8 mouse cellular contexts compared by ENCODE assay signal in the genomic region with DNA sequence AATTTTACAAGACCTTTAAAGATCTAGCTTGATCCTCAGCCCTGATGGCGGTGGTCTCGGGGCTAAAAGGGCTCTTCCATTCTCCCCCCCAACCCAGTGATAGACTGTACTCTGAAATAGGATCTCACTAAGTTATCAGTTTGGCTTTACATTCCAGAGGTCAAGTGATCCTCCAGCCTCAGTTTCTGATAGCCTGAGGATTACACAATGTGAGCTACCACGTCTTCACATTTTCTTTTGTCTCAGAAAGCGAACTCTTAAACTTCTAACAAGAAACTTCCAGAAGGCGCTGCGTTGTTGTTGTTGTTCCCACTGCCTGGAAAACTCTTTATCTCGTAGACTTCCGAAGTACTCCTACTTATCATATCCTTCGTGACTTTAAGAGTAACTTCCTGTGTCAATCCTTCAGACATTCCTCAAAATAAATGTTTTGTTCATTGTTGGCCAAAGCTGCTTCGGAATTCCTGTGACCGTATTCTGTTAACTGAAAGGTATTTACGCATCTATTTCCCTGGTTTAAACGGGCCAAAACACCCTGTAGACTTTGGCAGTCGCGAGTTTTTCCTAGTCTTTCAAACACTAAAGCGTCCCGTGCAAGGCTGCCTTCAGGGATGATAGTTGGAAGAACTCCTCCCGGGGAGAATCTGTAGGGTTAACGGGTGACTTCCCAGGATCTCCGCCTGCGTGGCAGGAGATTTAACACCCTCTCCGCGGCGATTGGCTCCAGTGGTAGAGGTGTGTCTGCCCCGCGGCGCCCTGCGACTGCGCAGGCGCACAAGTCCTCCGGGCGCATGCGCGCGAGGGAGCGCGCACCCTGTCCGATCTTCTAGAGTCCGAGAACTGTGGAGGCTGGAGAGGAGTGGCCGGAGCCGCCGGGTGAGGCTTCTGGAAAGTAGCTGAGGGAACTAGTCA. TPM values are rescaled to one million over a fixed set of nuclear protein-coding genes. Genes with fewer than 3 reads are reported as not detected.
DNase-seq lines count a peak whose midpoint lies in the region; ATAC-seq lines count a peak whose summit lies in the region.

A gene (plus strand): TSS at position 786 of the 912 bp plus-strand sequence.

- 3% methylated on average over 42 of the region's 42 CpGs for WGBS in hindbrain, embryonic 14.5 days

- H3K27me3 ChIP-seq in hindbrain, embryonic 14.5 days (ENCODE audit: control insufficient read depth, insufficient read depth, low read length), result no peaks in the 10 kb centered on the region

- peak; percentile 90 for ATAC-seq in hindbrain, embryonic 14.5 days (ENCODE audit: low FRiP score)

- peak within 1 kb of the TSS; percentile 77 for H3K9ac ChIP-seq in hindbrain, embryonic 14.5 days

- no peaks in the 10 kb centered on the region for H3K9me3 ChIP-seq in hindbrain, embryonic 14.5 days (ENCODE audit: control insufficient read depth, low read length)

- peaks cover 18% of the 10 kb centered on the region for H3K4me1 ChIP-seq in hindbrain, embryonic 14.5 days (replicated peaks; ENCODE audit: control insufficient read depth, insufficient read depth, low read length)

- H3K4me2 ChIP-seq in hindbrain, embryonic 14.5 days (replicated peaks), result peak within 1 kb of the TSS; percentile 83

- H3K27ac ChIP-seq in hindbrain, embryonic 14.5 days, result peak within 1 kb of the TSS; percentile 84

- 0 out of 2 replicates have a peak, but pooled peaks cover 5% of the 10 kb centered on the region for H3K36me3 ChIP-seq in hindbrain, embryonic 14.5 days (replicated peaks; ENCODE audit: control insufficient read depth, insufficient read depth)

- DNase-seq in R1 (ENCODE audit: low read depth, low spot score), result peak; percentile 96
- DNase-seq in cerebellum, postnatal 25 days, result peak; percentile 96 to 98
- peak; percentile 85 to 89 for DNase-seq in frontal cortex, postnatal 25 days (ENCODE audit: low spot score in 2 of 2)
- DNase-seq in hindbrain, embryonic 14.5 days (ENCODE audit: low spot score), result peak; percentile 97
- DNase-seq in layer of hippocampus, postnatal 36 days, result peak; percentile 94 to 95
- DNase-seq in lung, postnatal 36 days, result peak; percentile 96
- peak; percentile 97 for DNase-seq in retina, postnatal 1 day
- peak; percentile 89 to 94 for DNase-seq in urinary bladder, adult 18-20 months (ENCODE audit: low spot score in 2 of 2)

- peak within 1 kb of the TSS; percentile 72 for H3K4me3 ChIP-seq in hindbrain, embryonic 14.5 days (replicated peaks; ENCODE audit: low read length)

RNA-seq across cellular contexts. Expression of the gene that starts here (rescaled TPM):
- polyA plus RNA-seq in hindbrain, embryonic 14.5 days (2014; fragmentation: Nextera tagmentation; extraction: Ambion mirVana), result 17.3 and 18.9 TPM in 2 replicates
- total RNA-seq in layer of hippocampus, postnatal 36 days (2021), result 10 to 100 TPM; 19.2 to 25.1 TPM

Comparison
In these comparisons a context has a peak if more than half of its experiments do, and no peak if none do; other contexts are left out.
1. Peak in every context shown above with its lines: DNase-seq, ATAC-seq, H3K4me3 ChIP-seq and H3K27ac ChIP-seq.